10 mouse cellular contexts compared by ENCODE assay signal in the genomic region with DNA sequence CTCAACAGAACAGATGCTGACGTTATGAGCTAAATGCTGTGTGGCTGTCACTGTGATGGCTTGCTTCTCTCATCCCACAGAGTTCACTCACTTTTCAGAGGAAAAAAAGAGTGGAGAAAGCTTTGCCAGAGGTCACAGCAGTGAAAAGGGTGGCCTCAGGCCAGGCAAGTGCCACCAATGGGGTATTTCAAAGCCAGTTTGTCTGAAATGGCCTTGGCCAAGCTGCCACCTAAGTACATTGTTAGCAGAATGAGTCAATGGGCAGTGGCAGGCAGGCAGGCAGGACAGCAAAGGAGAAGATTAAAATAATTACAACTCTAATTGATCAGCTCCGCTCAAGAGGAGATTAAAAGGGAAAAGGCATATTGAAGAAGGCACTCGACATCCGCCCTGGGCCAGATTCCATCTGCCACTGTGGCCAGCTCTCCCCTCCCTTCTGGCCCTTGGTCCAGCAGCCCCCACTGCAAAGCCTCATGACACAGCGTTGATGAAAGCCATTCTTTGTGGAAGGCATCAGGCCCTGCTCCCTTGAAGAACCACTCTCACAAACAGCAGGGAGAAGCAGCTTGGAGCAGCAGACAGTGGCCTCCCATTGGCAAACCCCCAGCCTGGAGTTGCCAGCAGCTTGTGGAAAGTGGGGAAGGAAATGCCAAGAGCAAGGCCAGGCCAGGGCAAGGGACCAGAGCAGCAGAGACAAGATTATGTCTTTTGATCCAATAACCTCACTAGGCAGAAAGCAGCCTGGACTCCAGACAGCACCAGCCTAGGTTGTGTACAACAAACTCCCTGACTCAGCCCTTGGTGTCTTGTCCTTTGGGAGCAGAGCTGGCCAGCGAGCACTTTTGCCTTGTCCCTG.
DNase-seq lines count a peak whose midpoint lies in the region; ATAC-seq lines count a peak whose summit lies in the region.
"Had no signal": no experiment of that assay in that cellular context is flagged by ENCODE, and none has a peak within 500 bp of the region (broad histone marks: within the 10 kb centered on the region; RNA-seq: fewer than 3 reads in every experiment).

No protein-coding gene starts in this region.

- H3K27ac ChIP-seq in neural tube, embryonic 14.5 days (ENCODE audit: low read depth, low read length) = no peak overlapping the region
- H3K27ac ChIP-seq: embryonic facial prominence, embryonic 13.5 days; liver, embryonic 13.5 days had no signal

- H3K4me2 ChIP-seq in neural tube, embryonic 14.5 days (ENCODE audit: low read depth, low read length) = no peak overlapping the region
- H3K4me2 ChIP-seq: embryonic facial prominence, embryonic 13.5 days; liver, embryonic 13.5 days had no signal

- peak; percentile 10 for DNase-seq in kidney, postnatal 10 days
- DNase-seq in kidney, adult 8-10 months = no peak
- peak; percentile 97 to 98 for DNase-seq in cerebellum, postnatal 10 days
- peak; percentile 38 to 59 for DNase-seq in gastrocnemius, postnatal 4 days (ENCODE audit: low spot score in 2 of 2)
- peak; percentile 58 to 73 for DNase-seq in layer of hippocampus, postnatal 36 days
- DNase-seq in thymus, adult 18-20 months = no peak
- DNase-seq: liver, embryonic 13.5 days had no signal

- no peaks in the 10 kb centered on the region for H3K9me3 ChIP-seq in neural tube, embryonic 14.5 days (ENCODE audit: control insufficient read depth, low read length)
- H3K9me3 ChIP-seq: embryonic facial prominence, embryonic 13.5 days; liver, embryonic 13.5 days had no signal

- H3K9ac ChIP-seq in neural tube, embryonic 14.5 days (replicated peaks; ENCODE audit: low read depth, low read length) = no peak overlapping the region
- H3K9ac ChIP-seq: embryonic facial prominence, embryonic 13.5 days; liver, embryonic 13.5 days had no signal

- H3K4me3 ChIP-seq in neural tube, embryonic 14.5 days (ENCODE audit: low read depth, low read length) = no peak overlapping the region
- H3K4me3 ChIP-seq: embryonic facial prominence, embryonic 13.5 days; liver, embryonic 13.5 days had no signal

- 71% methylated on average over 6 of the region's 6 CpGs for WGBS in neural tube, embryonic 14.5 days

- no peaks in the 10 kb centered on the region for H3K36me3 ChIP-seq in neural tube, embryonic 14.5 days (ENCODE audit: control insufficient read depth, insufficient read depth, low read length)
- H3K36me3 ChIP-seq: embryonic facial prominence, embryonic 13.5 days; liver, embryonic 13.5 days had no signal

- H3K4me1 ChIP-seq in neural tube, embryonic 14.5 days (ENCODE audit: control insufficient read depth, insufficient read depth, low read length) = no peaks in the 10 kb centered on the region
- H3K4me1 ChIP-seq: liver, embryonic 13.5 days had no signal

- peak; percentile 54; the same call in 1 of the 2 replicates for ATAC-seq in neural tube, embryonic 14.5 days (ENCODE audit: low read depth)
- no peak for ATAC-seq in megakaryocyte-erythroid progenitor cell, adult 5-6 weeks (replicated peaks; ENCODE audit: low FRiP score, low TSS enrichment, poor library complexity, severe bottlenecking)

- no peaks in the 10 kb centered on the region for H3K27me3 ChIP-seq in neural tube, embryonic 14.5 days (ENCODE audit: control insufficient read depth, insufficient read depth, low read length)
- H3K27me3 ChIP-seq: embryonic facial prominence, embryonic 13.5 days; liver, embryonic 13.5 days had no signal

Comparison
In these comparisons a context has a peak if more than half of its experiments do, and no peak if none do; other contexts are left out.
1. DNase-seq: peak in kidney, postnatal 10 days (single experiment), cerebellum, postnatal 10 days (2 of 2), gastrocnemius, postnatal 4 days (2 of 2) and layer of hippocampus, postnatal 36 days (2 of 2); none in kidney, adult 8-10 months (0 of 2) and thymus, adult 18-20 months (0 of 2).